Mouse (Mus musculus) thymus, adult 2 months (tissue): ENCODE measurements around the gene Emc7.

Experiments used
- CTCF ChIP-seq: fragments of 200-500 bp; IDR thresholded peaks from 2 replicates; pipeline ENCODE4 v1.5.1; 2012; ENCODE audit warnings: mild to moderate bottlenecking, control low read depth, low read length, moderate library complexity, borderline replicate concordance; ENCODE audit not compliant: control insufficient read depth, poor library complexity, insufficient read depth; ENCODE audit errors: extremely low read depth
- POLR2A ChIP-seq: fragments of 200-500 bp; IDR thresholded peaks from 2 replicates; pipeline ENCODE4 v1.6.1; 2012; ENCODE audit warnings: mild to moderate bottlenecking, low read length, control low read depth, moderate library complexity; ENCODE audit not compliant: control insufficient read depth, poor library complexity, insufficient read depth; ENCODE audit errors: extremely low read depth

- no peak for TF ChIP-seq CTCF
- no peak for TF ChIP-seq POLR2A
These were observed 58.2 kb downstream of the Emc7 start for GRCm38 (mm10) chr2:112513036-112513435.
